Mouse (Mus musculus): ENCODE results near the gene Gm10197. TPM values are rescaled to one million over a fixed set of nuclear protein-coding genes. Genes with fewer than 3 reads are reported as not detected.

Gene Gm10197
- polyA plus RNA-seq, 1 experiment from 2014 or later, result not detected

GRCm38 (mm10) chr19:53329221-53329991 is 42.2 kb downstream of the Gm10197 start:
- H3K27ac ChIP-seq (replicated peaks; ENCODE audit: low read depth, low read length), result 0 out of 2 replicates have a peak overlapping the region, but pooled peaks have one; percentile 20
- H3K4me1 ChIP-seq (ENCODE audit: control insufficient read depth, insufficient read depth, low read length), result peaks cover 1% of the 10 kb centered on the region; the same call in 1 of the 2 replicates
- H3K9ac ChIP-seq (replicated peaks; ENCODE audit: low read length), result peak overlapping the region; percentile 74
- H3K4me2 ChIP-seq (ENCODE audit: low read depth, low read length), result peak overlapping the region; percentile 97
- no peaks in the 10 kb centered on the region for H3K27me3 ChIP-seq (ENCODE audit: control insufficient read depth, insufficient read depth, low read length)
- H3K4me3 ChIP-seq (ENCODE audit: low read depth, low read length), result peak overlapping the region; percentile 80
- under 1% methylated on average over 81 of the region's 106 CpGs for WGBS
- peaks cover 6% of the 10 kb centered on the region for H3K36me3 ChIP-seq (replicated peaks; ENCODE audit: control insufficient read depth, insufficient read depth, low read depth, low read length)
- ATAC-seq (replicated peaks; ENCODE audit: insufficient number of reproducible peaks, low FRiP score, low TSS enrichment, low read depth), result peak; percentile 74
- peak; percentile 92 for DNase-seq (ENCODE audit: low spot score)
- no peaks in the 10 kb centered on the region for H3K9me3 ChIP-seq (replicated peaks; ENCODE audit: control insufficient read depth, low read length)

GRCm38 (mm10) chr19:53328116-53328515 is 43.5 kb downstream of the Gm10197 start:
- Histone ChIP-seq H3K9me3 (replicated peaks; ENCODE audit: control insufficient read depth, low read length) (no peaks in the 10 kb centered on the region), H3K4me1 (ENCODE audit: control insufficient read depth, insufficient read depth, low read length) (peaks cover 2% of the 10 kb centered on the region; the same call in 1 of the 2 replicates), H3K4me3 (ENCODE audit: low read depth, low read length) (no peak overlapping the region), H3K27ac (replicated peaks; ENCODE audit: low read depth, low read length) (no peak overlapping the region), H3K27me3 (ENCODE audit: control insufficient read depth, insufficient read depth, low read length) (no peaks in the 10 kb centered on the region), H3K4me2 (ENCODE audit: low read depth, low read length) (no peak overlapping the region), H3K36me3 (replicated peaks; ENCODE audit: control insufficient read depth, insufficient read depth, low read depth, low read length) (peaks cover 6% of the 10 kb centered on the region), H3K9ac (replicated peaks; ENCODE audit: low read length) (no peak overlapping the region)
- WGBS, result 67% methylated on average over 9 of the region's 9 CpGs
- ATAC-seq (replicated peaks; ENCODE audit: insufficient number of reproducible peaks, low FRiP score, low TSS enrichment, low read depth) (no peak), DNase-seq (ENCODE audit: low spot score) (no peak)

- DNase-seq (ENCODE audit: low spot score), result peak; percentile 74
- peak overlapping the region; percentile 20 for H3K4me3 ChIP-seq (ENCODE audit: low read depth, low read length)
- no peaks in the 10 kb centered on the region for H3K9me3 ChIP-seq (replicated peaks; ENCODE audit: control insufficient read depth, low read length)
- peaks cover 2% of the 10 kb centered on the region; the same call in 1 of the 2 replicates for H3K4me1 ChIP-seq (ENCODE audit: control insufficient read depth, insufficient read depth, low read length)
- H3K27me3 ChIP-seq (ENCODE audit: control insufficient read depth, insufficient read depth, low read length), result no peaks in the 10 kb centered on the region
- H3K27ac ChIP-seq (replicated peaks; ENCODE audit: low read depth, low read length), result no peak overlapping the region
- WGBS, result 11% methylated on average over 27 of the region's 27 CpGs
- no peaks in the 10 kb centered on the region for H3K36me3 ChIP-seq (replicated peaks; ENCODE audit: control insufficient read depth, insufficient read depth, low read depth, low read length)
- peak overlapping the region; percentile 23 for H3K9ac ChIP-seq (replicated peaks; ENCODE audit: low read length)
- ATAC-seq (replicated peaks; ENCODE audit: insufficient number of reproducible peaks, low FRiP score, low TSS enrichment, low read depth), result no peak
- H3K4me2 ChIP-seq (ENCODE audit: low read depth, low read length), result peak overlapping the region; percentile 57
These were observed 45.8 kb downstream of the Gm10197 start for GRCm38 (mm10) chr19:53325578-53326295.

- WGBS, result 63% methylated on average over 6 of the region's 6 CpGs
- no peak overlapping the region for H3K27ac ChIP-seq (replicated peaks; ENCODE audit: low read depth, low read length)
- no peak overlapping the region for H3K4me2 ChIP-seq (ENCODE audit: low read depth, low read length)
These were observed 46.7 kb downstream of the Gm10197 start for GRCm38 (mm10) chr19:53324866-53325265.

GRCm38 (mm10) chr19:53322438-53323048 is 49.0 kb downstream of the Gm10197 start:
- Histone ChIP-seq H3K27ac (replicated peaks; ENCODE audit: low read depth, low read length) (no peak overlapping the region), H3K36me3 (replicated peaks; ENCODE audit: control insufficient read depth, insufficient read depth, low read depth, low read length) (no peaks in the 10 kb centered on the region), H3K27me3 (ENCODE audit: control insufficient read depth, insufficient read depth, low read length) (no peaks in the 10 kb centered on the region), H3K4me1 (ENCODE audit: control insufficient read depth, insufficient read depth, low read length) (peaks cover 2% of the 10 kb centered on the region; the same call in 1 of the 2 replicates), H3K4me2 (ENCODE audit: low read depth, low read length) (no peak overlapping the region), H3K4me3 (ENCODE audit: low read depth, low read length) (no peak overlapping the region), H3K9me3 (replicated peaks; ENCODE audit: control insufficient read depth, low read length) (no peaks in the 10 kb centered on the region), H3K9ac (replicated peaks; ENCODE audit: low read length) (no peak overlapping the region)
- DNase-seq (ENCODE audit: low spot score), result no peak
- WGBS, result 87% methylated on average over 12 of the region's 12 CpGs
- no peak for ATAC-seq (replicated peaks; ENCODE audit: insufficient number of reproducible peaks, low FRiP score, low TSS enrichment, low read depth)

More at GRCm38 (mm10) chr19:53324866-53325265, 46.7 kb downstream of the Gm10197 start:
- ATAC-seq (replicated peaks; ENCODE audit: insufficient number of reproducible peaks, low FRiP score, low TSS enrichment, low read depth) (no peak), DNase-seq (ENCODE audit: low spot score) (no peak)
- Histone ChIP-seq H3K9ac (replicated peaks; ENCODE audit: low read length) (no peak overlapping the region), H3K9me3 (replicated peaks; ENCODE audit: control insufficient read depth, low read length) (no peaks in the 10 kb centered on the region), H3K36me3 (replicated peaks; ENCODE audit: control insufficient read depth, insufficient read depth, low read depth, low read length) (no peaks in the 10 kb centered on the region), H3K4me3 (ENCODE audit: low read depth, low read length) (no peak overlapping the region), H3K27me3 (ENCODE audit: control insufficient read depth, insufficient read depth, low read length) (no peaks in the 10 kb centered on the region), H3K4me1 (ENCODE audit: control insufficient read depth, insufficient read depth, low read length) (peaks cover 2% of the 10 kb centered on the region; the same call in 1 of the 2 replicates)

Other genes starting within 250 kb of the Gm10197 start
- gene Add3, start 231.3 kb downstream of the Gm10197 start, polyA plus RNA-seq (2014; fragmentation: Nextera tagmentation; extraction: Ambion mirVana), result 76.6 and 84.8 TPM in 2 replicates
- 42.8 and 49.0 TPM in 2 replicates for gene Mxi1, start 61.2 kb downstream of the Gm10197 start, polyA plus RNA-seq (2014; fragmentation: Nextera tagmentation; extraction: Ambion mirVana)
- 52.6 and 57.3 TPM in 2 replicates for gene Smndc1, start 18.8 kb upstream of the Gm10197 start, polyA plus RNA-seq (2014; fragmentation: Nextera tagmentation; extraction: Ambion mirVana)
- 4.2 and 5.1 TPM in 2 replicates for gene Dusp5, start 157.3 kb upstream of the Gm10197 start, polyA plus RNA-seq (2014; fragmentation: Nextera tagmentation; extraction: Ambion mirVana)
- 507 and 549 TPM in 2 replicates for gene Nutf2-ps1, start 217.3 kb upstream of the Gm10197 start, polyA plus RNA-seq (2014; fragmentation: Nextera tagmentation; extraction: Ambion mirVana)
- gene Smc3, start 228.6 kb upstream of the Gm10197 start, polyA plus RNA-seq (2014; fragmentation: Nextera tagmentation; extraction: Ambion mirVana), result 88.7 and 103 TPM in 2 replicates